Mouse (Mus musculus) embryonic facial prominence, embryonic 10.5 days (tissue): ENCODE data around the gene Tprgl. TPM values are rescaled to one million over a fixed set of nuclear protein-coding genes. Genes with fewer than 3 reads are reported as not detected.

ENCODE experiments used
- polyA plus RNA-seq: library from polyadenylated mRNA; unstranded; fragments of >200 nt; fragmentation: Nextera tagmentation; extraction: Ambion mirVana; gene quantifications from 2 replicates; pipeline ENCODE4 v1.2.1, GENCODE M21; 2016

Tprgl gene
- polyA plus RNA-seq, 1 experiment from 2014 or later, result 115 TPM

Other genes with a start within 250 kb of the Tprgl start
- gene A430005L14Rik, start 203.4 kb downstream of the Tprgl start, polyA plus RNA-seq, result 114 and 118 TPM in 2 replicates
- 12.1 and 13.8 TPM in 2 replicates for gene Dffb, start 185.5 kb downstream of the Tprgl start, polyA plus RNA-seq
- 20.5 and 23.5 TPM in 2 replicates for gene Cep104, start 185.5 kb downstream of the Tprgl start, polyA plus RNA-seq
- gene Lrrc47, start 148.9 kb downstream of the Tprgl start, polyA plus RNA-seq, result 24.9 and 27.3 TPM in 2 replicates
- gene Smim1, start 134.4 kb downstream of the Tprgl start, polyA plus RNA-seq, result 19.3 and 24.5 TPM in 2 replicates
- gene Ccdc27, start 118.0 kb downstream of the Tprgl start, polyA plus RNA-seq, result not detected in 2 replicates
- gene Trp73, start 20.5 kb downstream of the Tprgl start, polyA plus RNA-seq, result 0.59 and 0.97 TPM in 2 replicates
- gene Wrap73, start 18.3 kb downstream of the Tprgl start, polyA plus RNA-seq, result 45.5 and 50.1 TPM in 2 replicates
- gene Megf6, start 10.1 kb upstream of the Tprgl start, polyA plus RNA-seq, result 37.9 and 38.7 TPM in 2 replicates
- 9.9 and 10.3 TPM in 2 replicates for gene Arhgef16, start 141.0 kb upstream of the Tprgl start, polyA plus RNA-seq
- not detected in 2 replicates for gene B230104I21Rik, start 175.5 kb upstream of the Tprgl start, polyA plus RNA-seq